Mouse (Mus musculus) embryonic facial prominence, embryonic 11.5 days (tissue): Measurements from ENCODE around the gene Ggn. TPM values are rescaled to one million over a fixed set of nuclear protein-coding genes. Genes with fewer than 3 reads are reported as not detected.

Experiments
- ATAC-seq: fragments of 200-750 bp; cut with Nextera tagmentation; replicated peaks from 2 replicates; pipeline ENCODE4 v1.8.0; 2017; ENCODE audit warnings: low read depth; ENCODE audit not compliant: insufficient number of reproducible peaks, low FRiP score, low TSS enrichment
- DNase-seq: peaks from one replicate; pipeline ENCODE4 v3.0.0-alpha.2; 2015; ENCODE audit warnings: low spot score
- H3K27ac ChIP-seq: fragments of 300-500 bp; sonication (generic); replicated peaks from 2 replicates; pipeline ENCODE4 v1.5.1; 2014; ENCODE audit warnings: mild to moderate bottlenecking, low read depth, low read length, control low read depth
- H3K27me3 ChIP-seq: fragments of 300-500 bp; sonication (generic); 2 replicates; pipeline ENCODE4 v1.6.1; 2014; ENCODE audit warnings: mild to moderate bottlenecking, low read length, moderate library complexity, mixed read lengths; ENCODE audit not compliant: control insufficient read depth, insufficient read depth
- H3K36me3 ChIP-seq: fragments of 300-500 bp; sonication (generic); replicated peaks from 2 replicates; pipeline ENCODE4 v1.6.1; 2014; ENCODE audit warnings: low read depth, mild to moderate bottlenecking, low read length, moderate library complexity, mixed read lengths; ENCODE audit not compliant: control insufficient read depth, insufficient read depth
- H3K4me1 ChIP-seq: fragments of 300-500 bp; sonication (generic); 2 replicates; pipeline ENCODE4 v1.6.1; 2014; ENCODE audit warnings: low read length, mixed read lengths; ENCODE audit not compliant: control insufficient read depth, insufficient read depth
- H3K4me2 ChIP-seq: fragments of 300-500 bp; sonication (generic); 2 replicates; pipeline ENCODE4 v1.6.1; 2014; ENCODE audit warnings: low read depth, mild to moderate bottlenecking, control low read depth, low read length, moderate library complexity
- H3K4me3 ChIP-seq: fragments of 300-500 bp; sonication (generic); 2 replicates; pipeline ENCODE4 v1.5.1; 2014; ENCODE audit warnings: low read depth, low read length, control low read depth
- H3K9ac ChIP-seq: fragments of 300-500 bp; sonication (generic); replicated peaks from 2 replicates; pipeline ENCODE4 v1.6.1; 2014; ENCODE audit warnings: mild to moderate bottlenecking, control low read depth, low read length
- H3K9me3 ChIP-seq: fragments of 300-500 bp; sonication (generic); replicated peaks from 2 replicates; pipeline ENCODE4 v1.6.1; 2016; ENCODE audit warnings: mild to moderate bottlenecking, low read length, inconsistent platforms, mixed read lengths; ENCODE audit not compliant: control insufficient read depth
- WGBS: fragments of 180-500 bp; shearing (Covaris S2); extraction: QIAGEN DNeasy Blood & Tissue Kit; methylation state at CpG from one replicate; pipeline ENCODE4 v1.1.7; 2014; 5-methylcytosine and 5-hydroxymethylcytosine counted together
- polyA plus RNA-seq: library from polyadenylated mRNA; unstranded; fragments of >200 nt; fragmentation: Nextera tagmentation; extraction: Ambion mirVana; gene quantifications from 2 replicates; pipeline ENCODE4 v1.2.1, GENCODE M21; 2014

Gene Ggn
- polyA plus RNA-seq, 1 experiment from 2014 or later: 0.15 TPM

DNA sequence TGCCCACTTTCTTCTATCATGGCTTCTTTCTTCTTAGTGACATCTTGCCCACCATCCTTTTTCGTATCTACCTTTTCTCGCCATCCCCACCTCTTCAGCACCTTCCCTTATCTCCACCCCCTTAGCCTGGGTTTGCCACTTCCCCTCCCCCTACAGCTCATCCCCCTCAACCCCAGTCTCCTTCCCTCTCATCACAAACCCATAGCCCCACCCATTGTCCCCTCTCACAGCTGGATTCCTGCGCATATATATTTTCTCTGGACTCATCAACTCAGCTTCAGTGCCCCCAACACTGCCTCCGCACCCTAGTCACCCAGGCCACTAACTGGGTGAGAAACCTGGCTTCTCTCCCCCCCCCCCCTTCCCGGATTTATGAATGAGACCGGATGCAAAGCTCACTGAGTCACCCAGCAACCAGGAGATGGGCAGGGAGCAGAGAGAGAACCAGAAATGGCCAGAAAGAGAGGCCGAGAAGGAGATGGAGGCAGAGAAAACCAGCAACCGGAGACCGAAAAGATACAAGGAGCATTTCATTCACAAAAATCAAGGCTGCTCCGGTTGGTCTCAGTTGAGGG is 1.8 kb upstream of the Ggn start:
- peaks cover 23% of the 10 kb centered on the region for H3K27me3 ChIP-seq
- peak overlapping the region; percentile 48 for H3K4me2 ChIP-seq
- no peak overlapping the region for H3K27ac ChIP-seq
- WGBS: 4% methylated on average over 10 of the region's 10 CpGs
- H3K4me3 ChIP-seq: peak overlapping the region; percentile 49
- no peaks in the 10 kb centered on the region; the same call in 1 of the 2 replicates for H3K36me3 ChIP-seq
- ATAC-seq: no peak
- no peaks in the 10 kb centered on the region for H3K9me3 ChIP-seq
- peak overlapping the region; percentile 55 for H3K9ac ChIP-seq
- peaks cover 9% of the 10 kb centered on the region for H3K4me1 ChIP-seq
- DNase-seq: no peak

DNA sequence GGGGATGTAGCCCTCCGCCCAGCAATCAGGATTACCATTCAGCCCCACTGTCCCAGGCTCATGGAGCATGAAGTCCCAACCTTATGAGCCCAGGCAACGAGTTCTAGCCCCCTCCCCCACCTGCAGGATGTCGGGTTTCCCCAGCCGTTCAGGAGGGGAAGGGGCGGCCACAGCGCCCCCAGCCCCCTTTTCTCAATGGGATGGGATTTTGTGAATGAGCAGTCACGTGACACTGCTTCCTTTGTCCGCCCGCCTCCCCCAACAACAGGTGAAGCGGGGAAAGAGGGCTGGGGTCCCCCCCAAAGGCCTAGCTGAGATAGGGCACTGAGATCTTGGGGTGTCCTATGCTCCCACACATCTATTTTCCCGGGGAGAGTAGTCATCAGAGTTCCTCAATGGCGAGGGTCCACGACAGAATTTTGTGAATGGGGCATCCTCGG is 1.2 kb upstream of the Ggn start:
- Histone ChIP-seq H3K4me3 (peak overlapping the region; percentile 49), H3K4me2 (peak overlapping the region; percentile 48), H3K4me1 (peaks cover 9% of the 10 kb centered on the region), H3K9me3 (no peaks in the 10 kb centered on the region), H3K9ac (peak overlapping the region; percentile 55), H3K27ac (peak overlapping the region; percentile 48; the same call in 1 of the 2 replicates), H3K36me3 (no peaks in the 10 kb centered on the region; the same call in 1 of the 2 replicates), H3K27me3 (peaks cover 29% of the 10 kb centered on the region)
- under 1% methylated on average over 14 of the region's 14 CpGs for WGBS
- DNase-seq (peak; percentile 72), ATAC-seq (peak; percentile 3; the same call in 1 of the 2 replicates)

DNA sequence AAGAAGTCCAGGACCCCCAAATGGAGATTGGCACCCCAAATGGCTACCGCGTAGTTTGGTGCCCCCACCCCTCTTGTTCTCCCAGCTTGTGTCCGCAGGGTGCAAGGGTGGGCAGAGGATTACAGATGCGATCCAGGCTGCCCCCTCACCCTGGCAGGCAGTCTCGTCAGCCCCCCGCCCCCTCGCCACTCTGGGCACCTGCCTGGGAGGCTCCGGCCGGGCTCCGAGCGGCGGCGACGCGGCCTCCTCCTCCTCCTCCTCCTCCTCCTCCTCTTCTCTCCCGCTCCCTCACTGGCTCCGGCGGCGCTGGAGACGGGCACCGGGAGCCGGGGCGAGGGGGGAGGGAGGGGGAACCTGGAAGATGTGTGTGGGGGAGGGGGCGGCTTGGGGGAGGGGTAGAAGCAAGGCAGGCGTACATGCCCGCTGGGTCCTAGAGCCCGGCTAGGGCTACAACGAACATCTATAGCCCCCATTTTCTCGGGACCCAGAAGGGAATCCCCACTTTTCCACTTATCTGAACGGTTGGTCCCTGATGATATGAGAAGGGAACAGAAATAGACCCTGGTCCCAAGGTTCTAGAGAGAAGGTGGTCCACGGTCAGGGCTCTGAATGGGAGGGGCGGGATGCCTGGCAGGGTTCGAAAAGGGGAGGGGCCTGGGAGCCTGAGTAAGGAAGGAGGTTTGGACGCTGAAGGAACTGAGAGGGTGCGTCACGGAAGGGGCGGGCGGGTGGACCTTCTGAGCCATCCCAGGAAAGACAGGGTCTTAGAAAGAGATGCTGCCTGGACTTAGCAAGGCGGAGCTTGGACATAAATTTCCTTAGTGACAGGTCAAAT is 562 bp upstream of the Ggn start:
- Histone ChIP-seq H3K27ac (peak overlapping the region; percentile 48), H3K36me3 (peaks cover 2% of the 10 kb centered on the region), H3K27me3 (peaks cover 29% of the 10 kb centered on the region)

DNA sequence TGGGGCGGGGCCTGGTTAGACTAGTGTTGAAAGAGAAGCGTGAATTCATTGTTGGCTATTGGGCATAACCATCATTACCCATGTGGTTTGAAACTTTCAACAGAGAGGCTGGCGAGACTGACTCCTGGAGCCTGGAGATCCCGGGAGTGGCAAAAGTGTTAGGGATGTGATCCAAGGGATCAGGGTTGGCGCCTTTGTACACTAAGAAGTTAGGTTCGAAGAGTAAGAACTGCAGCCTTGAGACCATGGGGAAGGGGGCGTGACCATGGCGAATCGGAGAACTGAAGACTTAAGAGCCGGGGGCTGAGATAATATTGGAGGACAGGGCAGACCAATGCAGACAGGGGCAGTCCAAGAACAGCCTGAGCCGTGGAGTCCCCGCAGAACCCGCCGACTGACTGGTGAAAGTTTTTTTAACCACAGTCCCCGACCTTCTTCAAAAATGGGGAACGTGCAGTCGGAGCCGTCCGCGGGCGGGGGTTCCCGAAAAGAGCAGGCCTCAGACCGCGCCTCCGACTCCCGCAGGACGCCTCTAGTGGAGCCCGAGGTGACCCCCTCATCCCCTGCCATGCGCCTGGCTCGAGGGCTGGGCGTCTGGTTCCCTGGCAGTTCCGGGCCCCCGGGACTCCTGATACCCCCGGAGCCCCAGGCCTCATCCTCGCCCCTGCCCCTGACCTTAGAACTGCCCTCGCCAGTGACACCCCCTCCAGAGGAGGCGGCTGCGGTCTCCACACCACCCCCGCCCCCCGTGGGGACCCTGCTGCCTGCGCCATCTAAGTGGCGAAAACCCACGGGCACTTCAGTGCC is 948 bp downstream of the Ggn start:
- Histone ChIP-seq H3K4me3 (peak overlapping the region; percentile 49), H3K4me1 (peaks cover 9% of the 10 kb centered on the region), H3K27ac (no peak overlapping the region), H3K9me3 (no peaks in the 10 kb centered on the region), H3K27me3 (peaks cover 29% of the 10 kb centered on the region), H3K36me3 (peaks cover 11% of the 10 kb centered on the region), H3K4me2 (peak overlapping the region; percentile 48), H3K9ac (peak overlapping the region; percentile 55)
- ATAC-seq (no peak), DNase-seq (peak; percentile 54)
- 2% methylated on average over 40 of the region's 43 CpGs for WGBS

More for the DNA sequence above, 562 bp upstream of the Ggn start:
- Histone ChIP-seq H3K4me3 (peak overlapping the region; percentile 49), H3K9me3 (no peaks in the 10 kb centered on the region), H3K4me1 (peaks cover 9% of the 10 kb centered on the region), H3K9ac (peak overlapping the region; percentile 55), H3K4me2 (peak overlapping the region; percentile 48)
- under 1% methylated on average over 33 of the region's 39 CpGs for WGBS
- peak; percentile 77 for ATAC-seq
- DNase-seq: peak; percentile 90

DNA sequence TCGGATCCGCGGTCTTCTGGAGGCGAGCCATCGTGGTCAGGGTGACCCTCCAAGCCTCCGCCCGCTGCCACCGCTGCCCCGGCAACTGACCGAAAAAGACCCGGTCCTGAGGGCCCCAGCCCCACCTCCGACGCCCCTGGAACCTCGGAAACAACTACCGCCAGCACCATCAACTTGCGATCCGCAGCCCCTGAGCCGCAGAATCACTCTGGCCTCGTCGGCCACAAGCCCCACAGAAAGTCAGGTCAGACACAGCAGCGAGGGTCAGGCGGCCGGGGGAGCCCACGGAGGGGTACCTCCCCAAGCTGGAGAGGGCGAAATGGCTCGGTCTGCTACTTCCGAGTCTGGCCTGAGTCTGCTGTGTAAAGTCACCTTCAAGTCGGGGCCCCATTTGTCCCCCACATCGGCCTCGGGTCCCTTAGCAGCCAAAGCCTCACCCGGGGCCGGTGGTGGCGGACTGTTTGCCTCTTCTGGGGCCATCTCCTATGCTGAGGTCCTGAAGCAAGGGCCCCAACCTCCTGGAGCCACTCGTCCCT is 1.6 kb downstream of the Ggn start:
- DNase-seq (no peak), ATAC-seq (no peak)
- Histone ChIP-seq H3K27me3 (peaks cover 29% of the 10 kb centered on the region), H3K4me2 (peak overlapping the region; percentile 48), H3K36me3 (peaks cover 14% of the 10 kb centered on the region), H3K27ac (no peak overlapping the region), H3K4me1 (peaks cover 9% of the 10 kb centered on the region), H3K9me3 (no peaks in the 10 kb centered on the region), H3K9ac (peak overlapping the region; percentile 55), H3K4me3 (peak overlapping the region; percentile 49)
- 7% methylated on average over 34 of the region's 34 CpGs for WGBS

DNA sequence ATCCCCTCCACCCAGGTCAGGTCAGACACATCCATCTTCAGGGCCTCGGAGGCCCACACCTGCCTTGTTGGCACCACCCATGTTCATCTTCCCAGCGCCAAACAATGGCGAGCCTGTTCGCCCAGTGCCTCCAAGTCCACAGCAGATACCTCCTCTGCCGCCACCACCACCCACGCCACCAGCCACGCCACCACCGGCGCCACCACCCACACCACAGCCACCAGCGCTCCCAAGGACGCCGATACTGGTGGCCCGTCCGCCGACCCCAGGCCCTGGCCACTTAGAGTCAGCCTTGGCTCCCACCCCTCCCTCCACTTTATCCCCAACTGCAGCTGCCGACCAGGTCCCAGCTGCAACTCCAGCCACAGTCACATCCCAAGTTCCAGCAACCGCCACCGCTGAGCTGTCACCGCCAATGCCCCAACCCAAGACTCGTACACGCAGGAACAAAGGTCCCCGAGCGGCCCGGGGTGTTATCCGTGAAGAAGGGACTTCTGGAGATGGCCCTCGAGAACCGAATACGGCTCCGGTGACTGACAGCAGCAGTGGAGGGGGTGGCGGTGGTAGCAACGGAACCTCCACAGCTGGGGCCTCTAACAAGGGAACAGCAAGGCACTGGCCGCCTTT is 2.5 kb downstream of the Ggn start:
- no peak for ATAC-seq
- H3K27me3 ChIP-seq: peaks cover 29% of the 10 kb centered on the region
- WGBS: 25% methylated on average over 31 of the region's 32 CpGs
- DNase-seq: no peak
- H3K4me2 ChIP-seq: no peak overlapping the region
- no peak overlapping the region for H3K9ac ChIP-seq
- peaks cover 9% of the 10 kb centered on the region for H3K4me1 ChIP-seq
- H3K4me3 ChIP-seq: no peak overlapping the region
- H3K9me3 ChIP-seq: no peaks in the 10 kb centered on the region
- H3K27ac ChIP-seq: no peak overlapping the region
- H3K36me3 ChIP-seq: peaks cover 14% of the 10 kb centered on the region

DNA sequence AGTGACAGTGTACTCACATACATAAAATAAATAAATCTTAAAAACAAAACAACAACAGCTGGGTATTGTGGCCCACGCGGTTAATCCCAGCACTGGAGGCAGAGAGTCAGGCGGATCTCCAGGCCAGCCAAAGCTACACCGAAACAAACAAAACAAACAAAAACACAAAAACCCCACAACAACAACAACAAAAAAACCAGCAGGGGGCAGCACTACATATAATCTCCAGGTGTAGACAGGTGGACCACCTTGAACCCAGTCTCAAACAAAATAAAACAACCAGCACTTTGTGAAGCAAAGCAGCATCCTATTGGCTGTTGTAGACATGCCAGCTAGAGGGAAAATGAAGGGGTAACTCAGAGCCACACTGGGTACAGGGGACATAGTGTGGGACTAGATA is 8.1 kb downstream of the Ggn start:
- 92% methylated on average over 4 of the region's 4 CpGs for WGBS
- H3K4me3 ChIP-seq: no peak overlapping the region
- no peak overlapping the region for H3K4me2 ChIP-seq
- H3K27me3 ChIP-seq: peaks cover 6% of the 10 kb centered on the region
- DNase-seq: no peak
- no peak overlapping the region for H3K27ac ChIP-seq
- no peaks in the 10 kb centered on the region for H3K9me3 ChIP-seq
- H3K9ac ChIP-seq: no peak overlapping the region
- ATAC-seq: no peak
- H3K36me3 ChIP-seq: peaks cover 14% of the 10 kb centered on the region
- H3K4me1 ChIP-seq: no peaks in the 10 kb centered on the region; the same call in 1 of the 2 replicates
